Mouse (Mus musculus): ENCODE data around the gene Satb1. TPM values are rescaled to one million over a fixed set of nuclear protein-coding genes. Genes with fewer than 3 reads are reported as not detected.

Gene Satb1
- polyA plus RNA-seq, 1 experiment from 2014 or later: 10.8 TPM

DNA sequence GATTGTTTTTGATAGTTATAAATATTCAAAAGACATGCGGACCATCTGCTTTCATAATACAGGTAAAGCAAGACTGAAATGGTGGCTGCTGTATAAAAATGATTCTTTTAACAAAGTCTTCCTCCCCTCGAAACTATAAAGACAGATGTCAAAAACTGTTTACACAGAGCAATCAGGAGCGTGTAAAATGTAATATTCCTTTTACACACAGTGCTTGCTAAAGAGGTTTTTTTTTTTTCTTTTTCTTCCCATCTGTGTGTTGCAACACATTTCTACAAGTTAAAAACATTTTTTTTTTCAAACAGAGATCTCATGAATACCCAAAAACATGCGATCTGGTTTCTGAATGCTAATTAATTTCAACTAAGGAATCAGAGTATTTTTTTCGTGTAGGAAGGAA is 41.9 kb downstream of the Satb1 start:
- Histone ChIP-seq H3K27ac (ENCODE audit: poor library complexity, severe bottlenecking) (no peak overlapping the region), H3K36me3 (0 out of 2 replicates have a peak, but pooled peaks cover 9% of the 10 kb centered on the region), H3K4me2 (no peak overlapping the region), H3K9me3 (replicated peaks) (no peaks in the 10 kb centered on the region), H3K27me3 (replicated peaks) (no peaks in the 10 kb centered on the region), H3K4me3 (no peak overlapping the region), H3K9ac (no peak overlapping the region), H3K4me1 (replicated peaks) (peaks cover 4% of the 10 kb centered on the region; the same call in 1 of the 2 replicates)
- 84% methylated on average over 5 of the region's 5 CpGs for WGBS
- no peak for ATAC-seq (ENCODE audit: insufficient number of reproducible peaks, low FRiP score)

DNA sequence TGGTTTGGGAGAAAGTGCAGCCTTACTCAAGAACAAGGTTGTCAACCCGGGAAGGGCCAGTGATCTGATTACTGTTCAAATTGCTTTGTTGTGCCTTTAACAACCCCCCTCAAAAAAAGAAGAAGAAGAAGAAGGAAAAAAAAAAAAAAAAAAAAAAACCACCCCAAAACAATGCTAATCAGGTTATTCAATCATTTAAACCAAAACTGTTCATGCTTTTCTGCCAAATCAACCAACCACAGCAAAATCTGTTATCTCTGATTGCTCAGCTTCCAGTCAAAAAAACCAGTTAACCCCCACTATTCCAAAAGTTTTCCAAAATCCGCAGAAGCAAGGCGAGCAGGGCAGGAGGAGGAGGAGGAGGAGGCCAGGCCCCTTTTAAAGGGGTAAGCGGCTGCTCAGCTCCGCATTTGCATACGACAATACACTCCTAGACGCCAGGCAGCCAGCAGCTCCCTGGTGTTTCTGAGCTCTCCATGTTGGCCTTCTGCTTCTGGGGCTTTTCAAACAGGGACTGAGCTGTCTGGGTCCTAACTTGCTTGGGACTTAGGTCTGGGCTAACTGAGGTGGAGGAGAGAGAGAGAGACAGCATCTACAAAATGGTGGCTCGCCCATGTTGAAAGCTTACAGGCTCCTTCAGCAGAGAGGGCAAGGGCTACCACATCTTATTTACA is 42.6 kb downstream of the Satb1 start:
- Histone ChIP-seq H3K27me3 (replicated peaks) (no peaks in the 10 kb centered on the region), H3K36me3 (0 out of 2 replicates have a peak, but pooled peaks cover 9% of the 10 kb centered on the region), H3K4me2 (peak overlapping the region; percentile 53), H3K9me3 (replicated peaks) (no peaks in the 10 kb centered on the region), H3K4me3 (0 out of 2 replicates have a peak overlapping the region, but pooled peaks have one; percentile 8), H3K4me1 (replicated peaks) (peaks cover 9% of the 10 kb centered on the region), H3K27ac (ENCODE audit: poor library complexity, severe bottlenecking) (no peak overlapping the region), H3K9ac (no peak overlapping the region)
- WGBS: 35% methylated on average over 8 of the region's 8 CpGs
- no peak for ATAC-seq (ENCODE audit: insufficient number of reproducible peaks, low FRiP score)

DNA sequence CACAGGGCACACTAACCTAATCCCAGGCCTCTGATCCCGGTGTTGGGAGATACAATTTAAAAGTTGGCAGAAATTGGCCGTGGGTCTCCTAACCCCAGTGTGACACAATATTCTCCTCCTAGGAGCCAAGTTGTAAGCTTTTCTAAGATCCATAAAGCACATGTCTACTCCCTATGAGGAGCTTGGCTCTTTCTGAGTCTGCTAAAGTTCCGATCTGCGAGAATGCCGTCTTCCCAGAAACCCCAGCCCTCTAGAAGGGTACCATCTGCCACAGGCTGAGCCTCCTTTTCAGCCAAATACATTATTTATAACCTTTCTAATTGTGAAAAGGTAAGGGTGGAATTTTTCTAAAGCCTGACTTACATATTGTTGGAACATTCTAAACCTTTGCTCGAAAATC is 43.3 kb downstream of the Satb1 start:
- 86% methylated on average over 6 of the region's 6 CpGs for WGBS
- no peak for ATAC-seq (ENCODE audit: insufficient number of reproducible peaks, low FRiP score)
- Histone ChIP-seq H3K4me3 (no peak overlapping the region), H3K27me3 (replicated peaks) (no peaks in the 10 kb centered on the region), H3K36me3 (peaks cover 9% of the 10 kb centered on the region; the same call in 1 of the 2 replicates), H3K9ac (no peak overlapping the region), H3K9me3 (replicated peaks) (no peaks in the 10 kb centered on the region), H3K27ac (ENCODE audit: poor library complexity, severe bottlenecking) (no peak overlapping the region), H3K4me2 (no peak overlapping the region), H3K4me1 (replicated peaks) (peaks cover 10% of the 10 kb centered on the region)

DNA sequence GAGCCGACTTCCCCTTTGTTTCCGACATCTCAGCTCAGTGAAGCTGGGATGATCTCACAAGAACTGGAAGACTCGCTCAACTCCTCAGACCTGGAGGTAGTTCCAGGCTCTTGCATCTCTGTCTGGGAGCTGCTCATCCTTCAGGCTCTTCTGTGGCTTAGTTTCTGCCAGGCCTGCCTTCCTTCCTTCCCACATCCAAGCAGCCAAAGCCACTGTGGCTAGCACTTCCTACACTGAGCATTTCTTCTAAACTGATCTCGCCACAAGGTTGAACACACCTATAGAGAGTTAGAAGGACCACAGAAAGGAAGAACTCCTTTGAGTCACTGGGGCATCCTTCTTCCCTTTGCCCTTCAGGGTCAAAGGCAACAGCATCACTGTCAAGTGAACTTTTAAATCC is 44.0 kb downstream of the Satb1 start:
- H3K9ac ChIP-seq: no peak overlapping the region
- H3K4me2 ChIP-seq: no peak overlapping the region
- H3K27ac ChIP-seq (ENCODE audit: poor library complexity, severe bottlenecking): no peak overlapping the region
- no peaks in the 10 kb centered on the region for H3K27me3 ChIP-seq (replicated peaks)
- H3K4me1 ChIP-seq (replicated peaks): peaks cover 10% of the 10 kb centered on the region
- WGBS: 85% methylated on average over 4 of the region's 4 CpGs
- no peak overlapping the region for H3K4me3 ChIP-seq
- ATAC-seq (ENCODE audit: insufficient number of reproducible peaks, low FRiP score): no peak
- no peaks in the 10 kb centered on the region for H3K9me3 ChIP-seq (replicated peaks)
- H3K36me3 ChIP-seq: peaks cover 8% of the 10 kb centered on the region; the same call in 1 of the 2 replicates

DNA sequence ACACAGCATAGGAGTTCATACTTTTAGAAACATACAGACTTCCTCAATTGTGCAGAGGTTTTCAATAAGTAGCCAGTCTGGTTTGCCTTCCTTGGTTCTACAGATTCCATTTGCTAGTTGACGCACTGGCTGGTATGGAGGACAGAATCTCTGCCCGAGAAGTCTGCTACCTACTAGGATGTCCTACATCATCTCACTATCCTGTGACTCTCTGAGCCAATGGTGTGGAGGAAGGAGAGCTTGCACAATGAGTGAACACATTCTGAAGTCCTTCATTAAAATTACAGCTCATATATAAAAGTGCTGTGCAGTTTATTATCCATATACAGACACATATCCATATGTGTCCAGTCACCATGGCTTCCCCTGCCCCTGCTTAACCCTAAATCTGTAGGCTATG is 45.1 kb downstream of the Satb1 start:
- Histone ChIP-seq H3K36me3 (peaks cover 4% of the 10 kb centered on the region; the same call in 1 of the 2 replicates), H3K9ac (no peak overlapping the region), H3K27ac (ENCODE audit: poor library complexity, severe bottlenecking) (no peak overlapping the region), H3K27me3 (replicated peaks) (no peaks in the 10 kb centered on the region), H3K4me2 (no peak overlapping the region), H3K4me3 (no peak overlapping the region), H3K9me3 (replicated peaks) (no peaks in the 10 kb centered on the region), H3K4me1 (replicated peaks) (peaks cover 10% of the 10 kb centered on the region)
- 87% methylated on average over 2 of the region's 2 CpGs for WGBS
- ATAC-seq (ENCODE audit: insufficient number of reproducible peaks, low FRiP score): no peak

DNA sequence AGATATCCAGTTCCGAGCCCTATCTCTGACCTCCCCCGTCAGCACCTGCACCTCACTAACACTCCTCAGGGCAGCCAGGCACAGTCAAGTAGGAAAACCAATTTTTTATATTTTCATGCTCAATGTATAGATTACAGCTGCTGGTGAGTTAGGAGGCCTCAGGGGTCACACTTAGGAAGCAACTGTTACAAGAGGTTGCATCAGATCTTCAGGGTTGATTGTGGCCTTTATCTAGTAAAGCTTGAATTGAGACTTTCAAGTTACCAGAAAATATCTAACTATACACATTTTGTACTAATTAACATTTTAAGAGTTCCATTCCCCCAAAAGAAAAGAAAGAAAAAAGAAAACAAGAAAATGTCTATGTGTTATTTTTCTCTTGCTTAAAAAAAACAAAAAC is 47.0 kb downstream of the Satb1 start:
- Histone ChIP-seq H3K4me3 (no peak overlapping the region), H3K9me3 (replicated peaks) (no peaks in the 10 kb centered on the region), H3K27ac (ENCODE audit: poor library complexity, severe bottlenecking) (no peak overlapping the region), H3K36me3 (peaks cover 17% of the 10 kb centered on the region), H3K4me2 (no peak overlapping the region), H3K9ac (no peak overlapping the region), H3K4me1 (replicated peaks) (peaks cover 10% of the 10 kb centered on the region), H3K27me3 (replicated peaks) (no peaks in the 10 kb centered on the region)
- 24% methylated on average over 2 of the region's 2 CpGs for WGBS
- ATAC-seq (ENCODE audit: insufficient number of reproducible peaks, low FRiP score): no peak

DNA sequence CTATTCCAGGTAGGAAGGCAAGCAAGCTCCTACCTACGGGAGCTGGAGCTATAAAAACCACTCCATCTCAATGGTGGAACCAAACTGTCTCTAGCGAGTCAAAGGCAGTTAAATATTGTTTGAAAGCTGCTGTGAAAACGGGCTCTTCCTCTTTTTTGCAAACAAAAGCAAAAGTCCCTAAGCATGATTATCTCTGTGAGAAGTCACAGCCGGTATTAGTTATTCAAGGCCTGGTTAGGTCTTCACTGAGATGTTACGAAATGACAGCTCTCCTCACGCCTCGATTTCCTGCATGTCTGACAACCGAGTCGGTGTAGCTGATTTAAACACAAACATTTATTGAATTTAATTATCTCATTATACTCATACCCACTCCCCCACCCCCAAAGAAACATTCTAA is 48.2 kb downstream of the Satb1 start:
- WGBS: 83% methylated on average over 9 of the region's 9 CpGs
- Histone ChIP-seq H3K27me3 (replicated peaks) (no peaks in the 10 kb centered on the region), H3K9ac (no peak overlapping the region), H3K9me3 (replicated peaks) (no peaks in the 10 kb centered on the region), H3K36me3 (peaks cover 17% of the 10 kb centered on the region), H3K4me2 (no peak overlapping the region), H3K27ac (ENCODE audit: poor library complexity, severe bottlenecking) (no peak overlapping the region), H3K4me1 (replicated peaks) (peaks cover 6% of the 10 kb centered on the region), H3K4me3 (no peak overlapping the region)
- no peak for ATAC-seq (ENCODE audit: insufficient number of reproducible peaks, low FRiP score)

DNA sequence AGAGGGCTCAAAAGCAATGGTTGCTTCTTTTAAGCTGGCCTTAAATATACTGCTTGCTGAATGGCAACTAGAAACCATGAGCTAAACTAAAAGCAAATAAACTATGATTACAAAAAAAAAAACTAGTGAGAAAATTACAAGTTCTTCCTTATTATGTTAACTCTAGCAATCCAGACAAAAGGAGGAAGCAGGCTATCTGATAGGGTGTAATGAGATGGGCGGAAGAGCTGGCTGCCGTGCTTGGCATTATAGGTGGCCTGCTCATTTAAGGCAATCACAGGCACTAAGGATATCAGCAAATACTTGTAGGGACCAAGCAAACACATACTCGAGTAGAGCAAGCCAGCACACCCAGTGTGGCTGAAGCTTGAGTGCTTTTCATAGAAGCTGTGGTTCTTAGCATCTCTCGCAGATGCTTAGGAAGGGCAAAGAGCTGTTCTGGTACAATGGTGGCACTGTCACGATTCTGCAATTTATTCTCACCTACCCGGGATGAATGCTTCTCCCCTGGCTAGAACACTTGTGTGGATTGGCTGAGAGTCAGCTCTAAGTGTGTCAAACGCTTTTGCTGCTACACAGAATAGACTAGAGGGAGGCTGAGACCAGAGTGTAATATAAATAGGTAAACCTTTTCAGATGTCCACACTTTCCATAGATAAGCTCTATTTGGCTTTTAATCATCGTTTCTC is 49.4 kb downstream of the Satb1 start:
- no peak for ATAC-seq (ENCODE audit: insufficient number of reproducible peaks, low FRiP score)
- no peak overlapping the region for H3K4me3 ChIP-seq
- no peak overlapping the region for H3K27ac ChIP-seq (ENCODE audit: poor library complexity, severe bottlenecking)
- no peak overlapping the region for H3K4me2 ChIP-seq
- H3K9me3 ChIP-seq (replicated peaks): no peaks in the 10 kb centered on the region
- no peaks in the 10 kb centered on the region for H3K27me3 ChIP-seq (replicated peaks)
- 75% methylated on average over 8 of the region's 8 CpGs for WGBS
- H3K36me3 ChIP-seq: peaks cover 14% of the 10 kb centered on the region
- H3K9ac ChIP-seq: no peak overlapping the region
- peaks cover 6% of the 10 kb centered on the region for H3K4me1 ChIP-seq (replicated peaks)

DNA sequence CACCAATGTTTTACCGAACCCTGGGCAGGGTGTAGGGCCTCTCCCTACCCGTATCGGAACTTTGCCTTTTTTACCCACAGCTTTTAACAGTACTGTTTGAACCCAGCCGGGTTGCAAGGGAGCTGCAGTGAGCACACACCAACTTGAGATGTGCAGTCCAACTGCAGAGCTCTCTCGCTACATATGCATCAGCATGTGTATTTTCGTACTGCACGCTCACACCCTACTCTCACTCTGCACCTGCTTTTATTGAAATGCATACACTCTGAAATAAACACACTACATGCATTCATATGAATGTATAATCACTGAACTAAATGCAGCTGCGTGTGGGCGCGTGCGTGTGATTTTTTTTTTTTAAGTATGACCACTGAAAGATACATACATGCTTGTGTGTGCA is 53.1 kb downstream of the Satb1 start:
- H3K9me3 ChIP-seq (replicated peaks): no peaks in the 10 kb centered on the region
- H3K27me3 ChIP-seq (replicated peaks): no peaks in the 10 kb centered on the region
- H3K4me3 ChIP-seq: no peak overlapping the region
- no peak for ATAC-seq (ENCODE audit: insufficient number of reproducible peaks, low FRiP score)
- H3K27ac ChIP-seq (ENCODE audit: poor library complexity, severe bottlenecking): no peak overlapping the region
- 91% methylated on average over 11 of the region's 11 CpGs for WGBS
- H3K9ac ChIP-seq: no peak overlapping the region
- H3K36me3 ChIP-seq: peaks cover 17% of the 10 kb centered on the region
- 0 out of 2 replicates have a peak, but pooled peaks cover 2% of the 10 kb centered on the region for H3K4me1 ChIP-seq (replicated peaks)
- H3K4me2 ChIP-seq: no peak overlapping the region

DNA sequence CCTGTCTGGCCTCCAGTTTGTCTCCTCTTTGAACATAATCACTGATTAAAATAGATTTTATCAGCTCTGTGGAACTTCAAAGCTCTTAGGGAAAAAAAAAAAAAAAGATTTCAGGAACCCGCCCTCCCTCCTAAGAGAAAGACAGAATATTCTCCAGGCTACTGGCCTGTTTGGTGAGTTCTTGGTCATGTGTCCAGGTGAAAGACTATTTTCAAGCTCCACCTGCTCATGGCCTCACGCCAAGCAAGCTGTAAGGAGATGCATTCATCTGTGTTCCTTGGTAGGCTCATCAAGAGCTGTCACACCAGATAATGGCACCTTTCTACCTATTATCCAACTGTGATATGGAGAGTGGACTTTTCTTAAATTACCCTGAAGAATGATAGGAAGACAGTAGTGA is 54.1 kb downstream of the Satb1 start:
- 71% methylated on average over 2 of the region's 2 CpGs for WGBS
- no peaks in the 10 kb centered on the region for H3K9me3 ChIP-seq (replicated peaks)
- H3K27ac ChIP-seq (ENCODE audit: poor library complexity, severe bottlenecking): no peak overlapping the region
- no peak overlapping the region for H3K9ac ChIP-seq
- H3K4me2 ChIP-seq: no peak overlapping the region
- H3K4me1 ChIP-seq (replicated peaks): 0 out of 2 replicates have a peak, but pooled peaks cover 2% of the 10 kb centered on the region
- H3K27me3 ChIP-seq (replicated peaks): no peaks in the 10 kb centered on the region
- no peak for ATAC-seq (ENCODE audit: insufficient number of reproducible peaks, low FRiP score)
- peaks cover 18% of the 10 kb centered on the region for H3K36me3 ChIP-seq
- H3K4me3 ChIP-seq: no peak overlapping the region

DNA sequence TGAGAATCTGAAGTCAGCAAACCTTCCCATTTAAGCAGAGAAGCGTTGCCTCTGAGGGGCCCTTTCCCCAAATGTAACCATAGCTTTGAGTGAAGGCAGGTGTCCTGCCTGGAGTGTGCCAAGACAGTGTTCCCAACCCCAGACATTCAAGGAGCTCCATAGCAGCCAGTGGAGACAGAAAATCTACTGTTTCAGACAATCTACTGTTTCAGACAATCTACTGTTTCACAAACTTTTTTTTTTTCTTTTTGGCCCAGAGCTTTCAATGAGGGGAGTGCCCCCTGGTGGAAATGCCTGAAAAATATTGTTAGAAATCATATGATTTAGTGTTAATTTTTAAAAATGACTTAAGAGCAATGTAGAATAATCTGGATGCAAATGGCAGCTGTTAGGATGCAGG is 55.3 kb downstream of the Satb1 start:
- 63% methylated on average over 1 of the region's 1 CpGs for WGBS
- no peak overlapping the region for H3K4me2 ChIP-seq
- H3K27me3 ChIP-seq (replicated peaks): no peaks in the 10 kb centered on the region
- no peak overlapping the region for H3K27ac ChIP-seq (ENCODE audit: poor library complexity, severe bottlenecking)
- no peak overlapping the region for H3K4me3 ChIP-seq
- 0 out of 2 replicates have a peak, but pooled peaks cover 2% of the 10 kb centered on the region for H3K4me1 ChIP-seq (replicated peaks)
- no peak overlapping the region for H3K9ac ChIP-seq
- H3K9me3 ChIP-seq (replicated peaks): no peaks in the 10 kb centered on the region
- H3K36me3 ChIP-seq: peaks cover 18% of the 10 kb centered on the region
- no peak for ATAC-seq (ENCODE audit: insufficient number of reproducible peaks, low FRiP score)
